Mouse (Mus musculus) spleen, adult 2 months (tissue): ENCODE measurements around the gene Jaml.

Experiments
- CTCF ChIP-seq: fragments of 200-500 bp; IDR thresholded peaks from 2 replicates; pipeline ENCODE4 v1.5.1; 2011; ENCODE audit warnings: mild to moderate bottlenecking, inconsistent platforms; ENCODE audit not compliant: insufficient read depth, insufficient read length, insufficient replicate concordance; ENCODE audit errors: extremely low read depth
- POLR2A ChIP-seq: fragments of 200-500 bp; IDR thresholded peaks from 2 replicates; pipeline ENCODE4 v1.6.1; 2011; ENCODE audit warnings: low read depth, low read length, inconsistent platforms

DNA sequence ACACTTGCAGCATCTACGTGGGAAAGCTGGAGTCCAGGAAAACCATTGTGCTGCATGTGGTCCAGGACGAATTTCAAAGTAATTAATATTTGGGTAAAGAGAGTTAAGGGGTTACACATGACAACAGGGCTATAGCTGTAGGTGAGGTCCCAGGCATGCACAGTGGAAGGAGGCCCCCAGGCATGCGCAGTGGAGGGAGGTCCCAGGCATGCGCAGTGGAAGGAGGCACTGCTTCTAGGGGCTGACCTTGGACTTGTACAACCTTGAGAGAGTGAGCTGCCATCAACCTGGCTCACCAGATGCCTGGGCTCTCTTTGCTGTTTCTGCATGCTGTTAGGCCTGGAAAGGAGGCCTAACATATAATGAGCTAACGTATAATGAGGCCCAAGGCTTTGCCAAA lies 18.9 kb downstream of the Jaml start:
- TF ChIP-seq POLR2A = no peak
- TF ChIP-seq CTCF = no peak
